Mouse (Mus musculus): ENCODE results near the gene Elf2.

- TF ChIP-seq CTCF (IDR thresholded peaks at IDR 0.05; ENCODE audit: borderline replicate concordance, insufficient read depth, low read depth, low read length), result no peak
- no peak for TF ChIP-seq POLR2A (IDR thresholded peaks at IDR 0.05; ENCODE audit: borderline replicate concordance, insufficient read depth, low read length)
These were observed 70.2 kb downstream of the Elf2 start for GRCm38 (mm10) chr3:51270069-51270817.
